Mouse (Mus musculus): ENCODE data around the gene 1700093K21Rik. TPM values are rescaled to one million over a fixed set of nuclear protein-coding genes. Genes with fewer than 3 reads are reported as not detected.
A peak's percentile ranks its signal among the peaks of the same experiment; 100 is the strongest.

Gene 1700093K21Rik
- polyA plus RNA-seq, 1 experiment from 2014 or later, result not detected

GRCm38 (mm10) chr11:23498609-23499008, 22.3 kb downstream of the 1700093K21Rik start:
- H3K4me3 ChIP-seq (replicated peaks; ENCODE audit: low read length), result peak overlapping the region; percentile 64
- H3K9me3 ChIP-seq (ENCODE audit: control insufficient read depth, low read length), result no peaks in the 10 kb centered on the region
- no peak for DNase-seq (ENCODE audit: low spot score)
- peaks cover 20% of the 10 kb centered on the region for H3K36me3 ChIP-seq (replicated peaks; ENCODE audit: control insufficient read depth, insufficient read depth)
- H3K27me3 ChIP-seq (ENCODE audit: control insufficient read depth, insufficient read depth, low read length), result no peaks in the 10 kb centered on the region
- no peak for ATAC-seq (ENCODE audit: low FRiP score)
- H3K4me2 ChIP-seq (replicated peaks), result peak overlapping the region; percentile 95
- H3K9ac ChIP-seq, result peak overlapping the region; percentile 54
- H3K4me1 ChIP-seq (replicated peaks; ENCODE audit: control insufficient read depth, insufficient read depth, low read length), result peaks cover 24% of the 10 kb centered on the region
- WGBS, result 49% methylated on average over 5 of the region's 5 CpGs
- peak overlapping the region; percentile 93 for H3K27ac ChIP-seq

DNA sequence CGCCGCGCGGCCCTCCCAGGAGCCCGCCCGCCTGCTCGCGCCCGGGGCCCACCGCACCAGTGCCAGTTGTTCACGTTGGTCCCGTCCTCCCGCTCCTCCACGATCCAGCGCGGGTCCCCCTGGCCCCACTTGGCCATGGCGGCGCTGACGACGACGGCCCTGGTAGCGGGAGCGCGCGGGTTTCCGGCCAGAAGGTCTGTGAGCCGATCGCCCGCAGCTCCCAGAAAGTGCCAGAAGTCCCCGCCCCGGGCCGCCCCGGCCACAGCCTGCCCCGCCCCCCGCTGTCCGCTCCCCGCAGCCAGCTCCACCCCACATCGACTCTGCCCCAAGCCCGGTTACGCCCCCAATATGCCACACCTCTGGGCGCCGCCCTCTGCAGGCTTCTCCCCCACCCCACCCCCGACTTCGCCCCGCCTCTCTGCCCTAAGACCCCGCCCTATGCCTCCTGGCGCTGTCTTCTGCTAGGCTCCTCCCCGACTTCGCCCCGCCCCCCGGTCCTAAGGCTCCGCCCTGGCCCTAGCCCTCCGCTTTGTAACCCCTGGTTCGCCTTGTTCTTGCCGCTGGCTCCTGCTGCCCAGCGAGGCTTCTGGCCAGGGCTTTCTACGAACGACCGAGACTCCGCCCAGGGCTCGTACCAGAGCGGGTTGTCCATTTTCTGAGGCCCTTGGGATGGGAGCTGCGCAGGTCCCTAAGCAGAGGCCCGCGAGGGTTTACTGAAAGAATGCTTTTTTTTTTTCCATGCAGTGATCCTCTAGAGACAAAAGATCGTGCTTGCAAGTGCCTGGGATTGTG, 23.0 kb downstream of the 1700093K21Rik start, which contains the start of gene Ahsa2:
Gene Ahsa2, minus strand, starts transcription at position 313 of the 792 bp plus-strand sequence.
- H3K27me3 ChIP-seq (ENCODE audit: control insufficient read depth, insufficient read depth, low read length), result no peaks in the 10 kb centered on the region
- ATAC-seq (ENCODE audit: low FRiP score) (peak; percentile 95), DNase-seq (ENCODE audit: low spot score) (peak; percentile 91)
- WGBS, result under 1% methylated on average over 61 of the region's 66 CpGs
- peak within 1 kb of the TSS; percentile 78 for H3K9ac ChIP-seq
- H3K27ac ChIP-seq, result peak within 1 kb of the TSS; percentile 93
- peak within 1 kb of the TSS; percentile 95 for H3K4me2 ChIP-seq (replicated peaks)
- peak within 1 kb of the TSS; percentile 64 for H3K4me3 ChIP-seq (replicated peaks; ENCODE audit: low read length)
- peaks cover 24% of the 10 kb centered on the region for H3K4me1 ChIP-seq (replicated peaks; ENCODE audit: control insufficient read depth, insufficient read depth, low read length)
- H3K9me3 ChIP-seq (ENCODE audit: control insufficient read depth, low read length), result no peaks in the 10 kb centered on the region
- H3K36me3 ChIP-seq (replicated peaks; ENCODE audit: control insufficient read depth, insufficient read depth), result peaks cover 27% of the 10 kb centered on the region

DNA sequence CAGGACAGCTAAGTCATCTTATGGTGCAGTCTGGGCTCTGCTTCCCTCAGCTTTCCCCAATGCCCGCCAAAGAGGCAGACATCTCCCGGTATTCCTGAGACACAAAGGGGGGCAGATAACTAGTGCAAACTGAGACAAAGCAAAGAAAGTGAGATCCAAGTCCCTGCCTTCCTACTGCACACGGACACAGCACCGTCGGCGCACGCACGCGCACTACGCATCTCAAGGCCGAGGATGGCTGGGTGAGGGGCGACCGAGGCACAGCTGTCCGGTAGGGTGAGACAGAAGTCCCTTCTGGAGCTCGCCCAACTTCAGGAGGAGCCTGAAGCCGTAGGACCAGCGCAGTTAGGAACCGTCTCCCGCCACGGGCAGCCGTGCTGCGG, 23.6 kb downstream of the 1700093K21Rik start:
- Histone ChIP-seq H3K9ac (peak overlapping the region; percentile 78), H3K4me1 (replicated peaks; ENCODE audit: control insufficient read depth, insufficient read depth, low read length) (peaks cover 24% of the 10 kb centered on the region)

GRCm38 (mm10) chr11:23496661-23497060, 24.3 kb downstream of the 1700093K21Rik start:
- peak overlapping the region; percentile 93 for H3K27ac ChIP-seq
- ATAC-seq (ENCODE audit: low FRiP score), result no peak
- no peak for DNase-seq (ENCODE audit: low spot score)
- H3K9ac ChIP-seq, result peak overlapping the region; percentile 78
- no peaks in the 10 kb centered on the region for H3K27me3 ChIP-seq (ENCODE audit: control insufficient read depth, insufficient read depth, low read length)
- peaks cover 24% of the 10 kb centered on the region for H3K4me1 ChIP-seq (replicated peaks; ENCODE audit: control insufficient read depth, insufficient read depth, low read length)
- peak overlapping the region; percentile 95 for H3K4me2 ChIP-seq (replicated peaks)
- H3K36me3 ChIP-seq (replicated peaks; ENCODE audit: control insufficient read depth, insufficient read depth), result peaks cover 39% of the 10 kb centered on the region
- WGBS, result 43% methylated on average over 6 of the region's 6 CpGs
- H3K9me3 ChIP-seq (ENCODE audit: control insufficient read depth, low read length), result no peaks in the 10 kb centered on the region
- H3K4me3 ChIP-seq (replicated peaks; ENCODE audit: low read length), result peak overlapping the region; percentile 64

More for the DNA sequence above, 23.6 kb downstream of the 1700093K21Rik start:
- DNase-seq (ENCODE audit: low spot score), result peak; percentile 81
- peak; percentile 86 for ATAC-seq (ENCODE audit: low FRiP score)
- under 1% methylated on average over 22 of the region's 22 CpGs for WGBS
- Histone ChIP-seq H3K27me3 (ENCODE audit: control insufficient read depth, insufficient read depth, low read length) (no peaks in the 10 kb centered on the region), H3K36me3 (replicated peaks; ENCODE audit: control insufficient read depth, insufficient read depth) (peaks cover 33% of the 10 kb centered on the region), H3K27ac (peak overlapping the region; percentile 93), H3K4me3 (replicated peaks; ENCODE audit: low read length) (peak overlapping the region; percentile 64), H3K4me2 (replicated peaks) (peak overlapping the region; percentile 95), H3K9me3 (ENCODE audit: control insufficient read depth, low read length) (no peaks in the 10 kb centered on the region)

GRCm38 (mm10) chr11:23495231-23495630, 25.7 kb downstream of the 1700093K21Rik start:
- H3K27ac ChIP-seq, result no peak overlapping the region
- H3K36me3 ChIP-seq (replicated peaks; ENCODE audit: control insufficient read depth, insufficient read depth), result peaks cover 53% of the 10 kb centered on the region
- H3K9ac ChIP-seq, result no peak overlapping the region
- no peak overlapping the region for H3K4me3 ChIP-seq (replicated peaks; ENCODE audit: low read length)
- H3K27me3 ChIP-seq (ENCODE audit: control insufficient read depth, insufficient read depth, low read length), result no peaks in the 10 kb centered on the region
- 95% methylated on average over 6 of the region's 6 CpGs for WGBS
- DNase-seq (ENCODE audit: low spot score), result no peak
- H3K4me2 ChIP-seq (replicated peaks), result peak overlapping the region; percentile 95
- no peak for ATAC-seq (ENCODE audit: low FRiP score)
- peaks cover 24% of the 10 kb centered on the region for H3K4me1 ChIP-seq (replicated peaks; ENCODE audit: control insufficient read depth, insufficient read depth, low read length)
- no peaks in the 10 kb centered on the region for H3K9me3 ChIP-seq (ENCODE audit: control insufficient read depth, low read length)

DNA sequence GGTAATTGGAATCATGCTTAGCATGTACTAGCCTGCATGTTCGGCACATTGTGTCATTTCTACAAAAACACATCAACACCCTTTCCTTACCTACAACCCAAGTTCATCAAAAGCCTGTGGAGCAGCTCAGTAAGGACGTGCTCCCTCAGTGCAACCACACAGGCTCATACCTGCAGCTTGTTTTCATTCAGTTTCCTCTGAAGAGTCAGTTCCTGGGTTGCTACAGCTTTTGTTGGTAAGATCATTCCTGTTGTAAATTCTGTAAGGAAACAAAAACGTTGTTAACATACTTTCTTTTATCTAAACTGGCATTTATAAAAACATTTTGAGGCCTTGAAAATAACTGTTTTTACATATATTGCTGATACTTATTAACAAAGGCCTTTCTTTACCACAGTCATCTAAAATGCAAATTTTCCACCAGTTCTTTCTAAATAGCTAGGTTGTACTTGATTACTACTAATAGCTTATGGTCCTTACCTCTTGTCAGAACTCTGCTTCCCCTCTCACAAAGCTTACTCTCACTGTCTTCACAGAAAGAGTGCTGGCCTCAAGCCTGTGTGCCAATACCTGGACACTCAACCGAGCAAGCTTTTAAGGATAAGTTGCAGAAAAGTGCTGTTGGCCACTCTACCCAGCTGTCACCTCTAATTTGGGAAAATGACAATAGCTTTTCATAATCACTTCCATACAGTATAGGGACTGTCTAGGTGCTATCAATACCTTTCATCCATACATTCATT, 28.7 kb downstream of the 1700093K21Rik start:
- no peak for ATAC-seq (ENCODE audit: low FRiP score)
- DNase-seq (ENCODE audit: low spot score), result no peak
- peaks cover 24% of the 10 kb centered on the region for H3K4me1 ChIP-seq (replicated peaks; ENCODE audit: control insufficient read depth, insufficient read depth, low read length)
- no peaks in the 10 kb centered on the region for H3K27me3 ChIP-seq (ENCODE audit: control insufficient read depth, insufficient read depth, low read length)
- no peak overlapping the region for H3K4me2 ChIP-seq (replicated peaks)
- H3K27ac ChIP-seq, result no peak overlapping the region
- H3K4me3 ChIP-seq (replicated peaks; ENCODE audit: low read length), result no peak overlapping the region
- H3K9me3 ChIP-seq (ENCODE audit: control insufficient read depth, low read length), result no peaks in the 10 kb centered on the region
- H3K36me3 ChIP-seq (replicated peaks; ENCODE audit: control insufficient read depth, insufficient read depth), result peaks cover 84% of the 10 kb centered on the region
- H3K9ac ChIP-seq, result no peak overlapping the region
- 89% methylated on average over 4 of the region's 4 CpGs for WGBS

GRCm38 (mm10) chr11:23489955-23490354, 31.0 kb downstream of the 1700093K21Rik start:
- ATAC-seq (ENCODE audit: low FRiP score), result no peak
- Histone ChIP-seq H3K27ac (no peak overlapping the region), H3K9me3 (ENCODE audit: control insufficient read depth, low read length) (no peaks in the 10 kb centered on the region), H3K4me3 (replicated peaks; ENCODE audit: low read length) (no peak overlapping the region), H3K27me3 (ENCODE audit: control insufficient read depth, insufficient read depth, low read length) (no peaks in the 10 kb centered on the region), H3K9ac (no peak overlapping the region), H3K4me2 (replicated peaks) (no peak overlapping the region), H3K36me3 (replicated peaks; ENCODE audit: control insufficient read depth, insufficient read depth) (peaks cover 94% of the 10 kb centered on the region), H3K4me1 (replicated peaks; ENCODE audit: control insufficient read depth, insufficient read depth, low read length) (peaks cover 5% of the 10 kb centered on the region; the same call in 1 of the 2 replicates)
- no peak for DNase-seq (ENCODE audit: low spot score)
- WGBS, result 98% methylated on average over 1 of the region's 1 CpGs
